Mouse (Mus musculus): ENCODE results near the gene Actl6a. TPM values are rescaled to one million over a fixed set of nuclear protein-coding genes. Genes with fewer than 3 reads are reported as not detected.
"Not testable (repeated sequence)": the region's sequence is repeated elsewhere in the genome, so short reads cannot be mapped to it uniquely, and the experiment has no call there.

Actl6a gene
- polyA plus RNA-seq (2014; fragmentation: Nextera tagmentation; extraction: Ambion mirVana): 265 and 285 TPM in 2 replicates

DNA sequence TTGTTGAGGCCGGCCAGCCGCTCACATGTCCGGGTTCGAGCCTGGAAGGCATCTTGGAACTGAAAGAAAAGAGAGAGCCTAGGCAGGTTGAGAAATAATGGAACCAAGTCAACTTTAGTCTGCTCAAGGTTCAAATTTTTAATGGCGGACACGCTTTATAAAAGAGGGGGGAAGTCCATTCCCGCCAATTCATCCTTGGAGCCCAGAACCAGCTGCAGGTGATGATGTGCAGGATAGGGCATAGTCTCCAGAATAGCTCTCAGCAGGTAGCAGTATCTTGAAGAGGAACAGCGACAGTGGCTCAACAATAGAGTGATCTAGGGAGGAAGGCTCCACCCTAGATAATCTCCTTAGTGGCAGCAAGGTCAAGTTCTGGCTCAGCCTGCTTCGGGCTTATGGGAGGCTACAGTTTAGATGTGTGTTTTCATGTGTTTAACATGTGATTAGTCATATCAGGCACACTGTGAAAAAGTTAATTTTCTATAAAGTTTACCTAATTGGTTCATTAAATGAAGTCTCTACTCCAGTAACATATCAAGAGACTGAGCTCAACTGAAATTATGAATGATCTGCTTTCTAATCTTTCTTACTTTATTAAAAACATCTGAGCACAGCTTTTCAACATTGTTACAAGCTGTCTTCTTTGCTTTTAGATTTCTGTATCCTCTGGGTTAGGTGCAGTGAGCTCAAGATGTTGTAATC is at the start of gene Actl6a:
Gene Actl6a, plus strand, starts transcription at position 652 of the 702 bp plus-strand sequence.
- not testable (repeated sequence) for H3K4me2 ChIP-seq (ENCODE audit: low read depth, low read length); H3K4me3 ChIP-seq (ENCODE audit: low read depth, low read length); H3K9ac ChIP-seq (replicated peaks; ENCODE audit: low read length); H3K27ac ChIP-seq (replicated peaks; ENCODE audit: low read depth, low read length); H3K36me3 ChIP-seq (replicated peaks; ENCODE audit: control insufficient read depth, insufficient read depth, low read depth, low read length); ATAC-seq (replicated peaks; ENCODE audit: insufficient number of reproducible peaks, low FRiP score, low TSS enrichment, low read depth); DNase-seq (ENCODE audit: low spot score); H3K27me3 ChIP-seq (ENCODE audit: control insufficient read depth, insufficient read depth, low read length); H3K4me1 ChIP-seq (ENCODE audit: control insufficient read depth, insufficient read depth, low read length); H3K9me3 ChIP-seq (replicated peaks; ENCODE audit: control insufficient read depth, low read length)
- 81% methylated on average over 9 of the region's 9 CpGs for whole genome bisulfite sequencing

DNA sequence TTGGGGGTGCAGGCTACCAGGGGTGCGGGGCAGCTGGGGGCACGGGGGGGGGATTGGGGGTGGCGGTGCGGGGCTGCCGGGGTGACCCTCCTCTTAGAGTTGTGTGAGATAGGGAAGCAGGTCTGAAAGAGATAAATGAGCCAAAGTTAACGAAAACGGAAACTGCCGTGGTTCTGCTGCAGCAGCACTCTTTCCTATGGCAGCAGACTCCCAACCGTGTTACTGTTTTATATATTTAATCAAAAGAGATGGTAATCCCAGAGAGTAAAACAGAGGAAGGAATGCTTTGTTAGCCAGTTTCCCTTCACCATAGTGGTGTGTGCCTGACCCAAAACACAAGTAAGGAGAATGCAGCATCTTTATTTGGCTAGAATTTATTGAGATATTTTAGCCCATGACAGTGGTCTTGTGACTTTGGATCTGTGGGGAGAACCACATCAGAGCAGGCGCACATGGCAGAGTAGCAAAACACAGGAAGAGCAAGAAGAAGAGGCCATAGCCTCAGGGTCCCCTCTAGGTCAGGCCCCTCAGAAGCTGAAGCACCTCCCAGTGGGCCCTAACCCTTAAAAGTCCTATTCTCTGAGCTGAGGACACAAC is 49.6 kb upstream of the Actl6a start:
- Histone ChIP-seq H3K4me2 (ENCODE audit: low read depth, low read length) (no peak overlapping the region), H3K4me1 (ENCODE audit: control insufficient read depth, insufficient read depth, low read length) (no peaks in the 10 kb centered on the region), H3K4me3 (ENCODE audit: low read depth, low read length) (no peak overlapping the region), H3K9me3 (replicated peaks; ENCODE audit: control insufficient read depth, low read length) (no peaks in the 10 kb centered on the region), H3K27me3 (ENCODE audit: control insufficient read depth, insufficient read depth, low read length) (no peaks in the 10 kb centered on the region), H3K36me3 (replicated peaks; ENCODE audit: control insufficient read depth, insufficient read depth, low read depth, low read length) (no peaks in the 10 kb centered on the region), H3K27ac (replicated peaks; ENCODE audit: low read depth, low read length) (no peak overlapping the region), H3K9ac (replicated peaks; ENCODE audit: low read length) (no peak overlapping the region)
- DNase-seq (ENCODE audit: low spot score): no peak
- 76% methylated on average over 10 of the region's 10 CpGs for WGBS
- no peak for ATAC-seq (replicated peaks; ENCODE audit: insufficient number of reproducible peaks, low FRiP score, low TSS enrichment, low read depth)

DNA sequence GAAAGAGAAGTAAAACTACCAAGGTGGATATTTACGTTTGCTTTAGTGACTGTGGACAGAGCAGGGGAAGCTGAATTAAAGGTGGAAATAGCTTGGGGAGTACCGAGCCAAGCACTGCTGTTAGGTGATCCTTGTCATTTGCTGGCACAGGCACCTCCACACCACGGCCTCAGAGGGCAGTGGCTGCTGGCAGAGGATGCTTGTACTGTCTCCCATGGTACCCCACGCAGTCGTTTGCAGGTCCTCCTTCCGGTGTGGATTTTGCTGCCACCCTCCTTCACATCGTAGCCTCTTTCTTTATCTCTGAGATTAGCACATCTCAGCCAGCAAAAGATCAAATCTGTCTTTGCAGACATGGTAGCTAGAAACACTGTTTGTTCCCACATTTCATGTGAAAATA is 47.7 kb upstream of the Actl6a start:
- 82% methylated on average over 7 of the region's 7 CpGs for WGBS
- Histone ChIP-seq H3K4me3 (ENCODE audit: low read depth, low read length) (no peak overlapping the region), H3K9me3 (replicated peaks; ENCODE audit: control insufficient read depth, low read length) (no peaks in the 10 kb centered on the region), H3K27me3 (ENCODE audit: control insufficient read depth, insufficient read depth, low read length) (no peaks in the 10 kb centered on the region), H3K4me2 (ENCODE audit: low read depth, low read length) (no peak overlapping the region), H3K27ac (replicated peaks; ENCODE audit: low read depth, low read length) (no peak overlapping the region), H3K9ac (replicated peaks; ENCODE audit: low read length) (no peak overlapping the region), H3K36me3 (replicated peaks; ENCODE audit: control insufficient read depth, insufficient read depth, low read depth, low read length) (no peaks in the 10 kb centered on the region), H3K4me1 (ENCODE audit: control insufficient read depth, insufficient read depth, low read length) (no peaks in the 10 kb centered on the region)
- ATAC-seq (replicated peaks; ENCODE audit: insufficient number of reproducible peaks, low FRiP score, low TSS enrichment, low read depth) (no peak), DNase-seq (ENCODE audit: low spot score) (no peak)

DNA sequence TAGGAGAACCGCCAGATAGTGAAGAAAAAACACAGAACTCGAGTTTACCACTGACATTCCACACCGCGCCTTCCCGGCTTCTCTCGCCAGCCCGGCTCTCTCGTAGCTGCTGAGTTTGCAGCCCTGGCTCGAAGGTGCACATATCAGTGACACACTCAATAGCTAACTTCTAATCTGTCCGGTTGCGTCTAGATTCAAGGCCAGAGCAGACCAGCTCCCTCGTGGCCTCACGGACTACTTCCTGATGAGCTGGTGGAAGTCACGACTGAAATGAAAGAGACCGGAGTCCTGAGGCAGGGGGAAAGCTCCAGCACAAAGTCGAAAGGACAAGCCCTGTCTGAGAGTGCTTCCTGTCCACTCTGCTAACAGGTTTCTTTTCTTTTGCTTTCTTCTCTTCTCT is 47.3 kb upstream of the Actl6a start:
- Histone ChIP-seq H3K27ac (replicated peaks; ENCODE audit: low read depth, low read length) (no peak overlapping the region), H3K9ac (replicated peaks; ENCODE audit: low read length) (no peak overlapping the region), H3K36me3 (replicated peaks; ENCODE audit: control insufficient read depth, insufficient read depth, low read depth, low read length) (no peaks in the 10 kb centered on the region), H3K4me1 (ENCODE audit: control insufficient read depth, insufficient read depth, low read length) (no peaks in the 10 kb centered on the region), H3K9me3 (replicated peaks; ENCODE audit: control insufficient read depth, low read length) (no peaks in the 10 kb centered on the region), H3K27me3 (ENCODE audit: control insufficient read depth, insufficient read depth, low read length) (no peaks in the 10 kb centered on the region), H3K4me3 (ENCODE audit: low read depth, low read length) (no peak overlapping the region), H3K4me2 (ENCODE audit: low read depth, low read length) (no peak overlapping the region)
- ATAC-seq (replicated peaks; ENCODE audit: insufficient number of reproducible peaks, low FRiP score, low TSS enrichment, low read depth) (no peak), DNase-seq (ENCODE audit: low spot score) (no peak)
- 71% methylated on average over 16 of the region's 16 CpGs for WGBS

DNA sequence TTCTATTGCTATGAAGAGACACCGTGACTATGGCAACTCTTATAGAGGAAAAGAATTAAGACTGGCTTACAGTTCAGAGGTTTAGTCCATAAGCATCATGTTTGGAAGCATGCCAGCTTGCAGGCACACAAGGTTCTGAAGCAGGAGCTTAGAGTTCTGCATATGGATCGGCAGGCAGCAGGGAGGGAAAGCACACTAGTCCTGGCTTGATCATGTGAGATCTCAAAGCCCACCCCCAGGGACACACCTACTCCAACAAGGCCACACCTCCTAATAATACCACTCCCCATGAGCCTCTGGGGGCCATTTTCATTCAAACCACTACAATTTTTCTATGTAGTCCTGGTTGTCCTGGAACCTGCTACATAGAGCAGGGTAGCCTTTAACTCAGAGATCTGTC is 46.6 kb upstream of the Actl6a start:
- DNase-seq (ENCODE audit: low spot score) (no peak), ATAC-seq (replicated peaks; ENCODE audit: insufficient number of reproducible peaks, low FRiP score, low TSS enrichment, low read depth) (no peak)
- no peaks in the 10 kb centered on the region for H3K9me3 ChIP-seq (replicated peaks; ENCODE audit: control insufficient read depth, low read length)
- no peak overlapping the region for H3K9ac ChIP-seq (replicated peaks; ENCODE audit: low read length)
- 96% methylated on average over 2 of the region's 2 CpGs for WGBS
- no peak overlapping the region for H3K4me2 ChIP-seq (ENCODE audit: low read depth, low read length)
- H3K27ac ChIP-seq (replicated peaks; ENCODE audit: low read depth, low read length): no peak overlapping the region
- H3K36me3 ChIP-seq (replicated peaks; ENCODE audit: control insufficient read depth, insufficient read depth, low read depth, low read length): no peaks in the 10 kb centered on the region
- no peaks in the 10 kb centered on the region for H3K4me1 ChIP-seq (ENCODE audit: control insufficient read depth, insufficient read depth, low read length)
- no peaks in the 10 kb centered on the region for H3K27me3 ChIP-seq (ENCODE audit: control insufficient read depth, insufficient read depth, low read length)
- no peak overlapping the region for H3K4me3 ChIP-seq (ENCODE audit: low read depth, low read length)

DNA sequence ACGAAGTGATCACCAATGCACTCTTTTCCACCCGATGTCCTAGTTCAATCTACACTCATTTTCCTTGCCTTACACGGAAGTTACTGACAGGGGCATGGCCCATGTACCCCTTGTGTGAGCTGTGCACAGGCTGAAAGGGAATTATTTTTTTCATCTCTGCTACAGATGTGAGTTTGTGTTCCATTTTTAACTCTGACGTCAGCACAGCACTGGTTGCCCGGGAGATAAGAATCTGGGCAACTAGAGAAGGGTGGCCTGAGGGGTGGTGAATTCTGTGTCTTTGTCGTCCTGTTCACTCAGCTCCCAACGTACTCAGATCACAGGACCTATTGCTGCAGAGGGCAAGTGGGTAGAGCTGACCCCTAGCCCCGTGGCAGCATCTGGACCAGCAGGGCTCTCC is 45.8 kb upstream of the Actl6a start:
- no peak for DNase-seq (ENCODE audit: low spot score)

DNA sequence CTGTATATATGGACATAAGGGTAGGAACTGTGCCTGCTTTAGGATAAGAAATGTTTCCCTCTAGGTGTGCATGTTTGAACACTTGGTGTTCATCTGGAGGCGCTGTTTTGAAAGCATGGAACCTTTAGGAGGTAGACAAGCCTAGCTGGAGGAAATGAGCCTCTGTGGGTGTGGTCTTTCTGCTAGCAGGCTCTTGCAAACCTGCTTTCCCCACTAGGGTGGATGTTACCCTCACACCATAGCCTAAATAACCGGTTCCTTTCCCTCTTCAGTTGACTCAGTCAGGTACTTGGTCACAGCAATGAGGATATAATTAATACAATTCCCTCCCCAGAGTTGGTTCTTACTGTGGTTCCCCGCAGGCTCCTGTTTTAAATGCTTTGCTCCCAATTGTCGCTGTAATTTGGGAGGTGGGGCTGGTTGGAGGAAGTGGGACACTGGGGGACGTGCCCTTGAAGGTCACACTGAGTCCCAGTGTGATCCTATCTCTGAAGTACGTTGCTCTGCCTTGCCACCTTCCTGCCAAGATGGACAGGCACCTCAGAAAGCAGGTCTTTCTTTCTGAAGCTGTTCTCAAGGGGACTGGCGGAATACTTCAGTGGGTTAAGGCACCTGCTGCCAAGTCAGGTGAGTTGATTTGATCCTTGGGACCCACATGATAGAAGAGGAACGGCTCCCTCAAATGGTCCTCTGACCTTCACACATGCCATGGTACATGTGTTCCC is 45.1 kb upstream of the Actl6a start:
- no peak for DNase-seq (ENCODE audit: low spot score)

More for the DNA sequence above, 45.8 kb upstream of the Actl6a start:
- Histone ChIP-seq H3K9me3 (replicated peaks; ENCODE audit: control insufficient read depth, low read length) (no peaks in the 10 kb centered on the region), H3K9ac (replicated peaks; ENCODE audit: low read length) (no peak overlapping the region), H3K27me3 (ENCODE audit: control insufficient read depth, insufficient read depth, low read length) (no peaks in the 10 kb centered on the region), H3K4me2 (ENCODE audit: low read depth, low read length) (no peak overlapping the region), H3K27ac (replicated peaks; ENCODE audit: low read depth, low read length) (no peak overlapping the region), H3K4me3 (ENCODE audit: low read depth, low read length) (no peak overlapping the region), H3K4me1 (ENCODE audit: control insufficient read depth, insufficient read depth, low read length) (no peaks in the 10 kb centered on the region), H3K36me3 (replicated peaks; ENCODE audit: control insufficient read depth, insufficient read depth, low read depth, low read length) (no peaks in the 10 kb centered on the region)
- WGBS: 42% methylated on average over 8 of the region's 8 CpGs
- no peak for ATAC-seq (replicated peaks; ENCODE audit: insufficient number of reproducible peaks, low FRiP score, low TSS enrichment, low read depth)

DNA sequence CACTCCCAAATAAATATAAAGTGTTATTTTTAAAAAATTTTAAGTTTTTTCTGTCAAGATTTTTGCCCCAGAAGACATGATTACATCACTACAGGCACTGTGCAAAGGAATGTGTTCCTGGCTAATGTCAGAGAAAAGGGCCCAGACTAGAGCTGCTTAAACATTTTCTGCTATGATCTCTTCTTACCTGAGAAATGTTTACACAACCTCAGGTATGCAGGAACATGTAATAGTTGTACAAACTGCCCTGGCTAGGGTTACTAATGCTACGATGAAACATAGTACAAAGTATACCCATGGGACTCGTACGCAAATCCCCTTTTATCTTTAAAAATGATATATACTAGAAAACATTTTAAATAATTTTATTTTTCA is 44.6 kb upstream of the Actl6a start:
- no peaks in the 10 kb centered on the region for H3K4me1 ChIP-seq (ENCODE audit: control insufficient read depth, insufficient read depth, low read length)
- 83% methylated on average over 3 of the region's 3 CpGs for WGBS

More for the DNA sequence above, 45.1 kb upstream of the Actl6a start:
- ATAC-seq (replicated peaks; ENCODE audit: insufficient number of reproducible peaks, low FRiP score, low TSS enrichment, low read depth): no peak
- H3K36me3 ChIP-seq (replicated peaks; ENCODE audit: control insufficient read depth, insufficient read depth, low read depth, low read length): no peaks in the 10 kb centered on the region
- H3K4me3 ChIP-seq (ENCODE audit: low read depth, low read length): no peak overlapping the region
- no peaks in the 10 kb centered on the region for H3K9me3 ChIP-seq (replicated peaks; ENCODE audit: control insufficient read depth, low read length)
- no peak overlapping the region for H3K9ac ChIP-seq (replicated peaks; ENCODE audit: low read length)
- no peak overlapping the region for H3K27ac ChIP-seq (replicated peaks; ENCODE audit: low read depth, low read length)
- H3K27me3 ChIP-seq (ENCODE audit: control insufficient read depth, insufficient read depth, low read length): no peaks in the 10 kb centered on the region
- H3K4me2 ChIP-seq (ENCODE audit: low read depth, low read length): no peak overlapping the region
- 60% methylated on average over 8 of the region's 8 CpGs for WGBS
- no peaks in the 10 kb centered on the region for H3K4me1 ChIP-seq (ENCODE audit: control insufficient read depth, insufficient read depth, low read length)

More for the DNA sequence above, 44.6 kb upstream of the Actl6a start:
- Histone ChIP-seq H3K9ac (replicated peaks; ENCODE audit: low read length) (no peak overlapping the region), H3K36me3 (replicated peaks; ENCODE audit: control insufficient read depth, insufficient read depth, low read depth, low read length) (no peaks in the 10 kb centered on the region), H3K4me3 (ENCODE audit: low read depth, low read length) (no peak overlapping the region), H3K27ac (replicated peaks; ENCODE audit: low read depth, low read length) (no peak overlapping the region), H3K4me2 (ENCODE audit: low read depth, low read length) (no peak overlapping the region), H3K9me3 (replicated peaks; ENCODE audit: control insufficient read depth, low read length) (no peaks in the 10 kb centered on the region), H3K27me3 (ENCODE audit: control insufficient read depth, insufficient read depth, low read length) (no peaks in the 10 kb centered on the region)
- DNase-seq (ENCODE audit: low spot score) (no peak), ATAC-seq (replicated peaks; ENCODE audit: insufficient number of reproducible peaks, low FRiP score, low TSS enrichment, low read depth) (no peak)

All from embryonic facial prominence, embryonic 11.5 days (tissue).